In genomic region chr8:119817446-119817845, GRCm38 (mm10) we compare ENCODE assay signal across 13 mouse cellular contexts. TPM values are rescaled to one million over a fixed set of nuclear protein-coding genes. Genes with fewer than 3 reads are reported as not detected.
DNase-seq lines count a peak whose midpoint lies in the region; ATAC-seq lines count a peak whose summit lies in the region.
"Had no signal": no experiment of that assay in that cellular context is flagged by ENCODE, and none has a peak within 500 bp of the region (broad histone marks: within the 10 kb centered on the region; RNA-seq: fewer than 3 reads in every experiment).

No protein-coding gene starts in this region.

- 26% methylated on average over 12 of the region's 12 CpGs for WGBS in neural tube, embryonic 13.5 days
- 40% methylated on average over 12 of the region's 12 CpGs for WGBS in neural tube, embryonic 15.5 days
- 38% methylated on average over 12 of the region's 12 CpGs for WGBS in intestine, embryonic 16.5 days

- DNase-seq in heart, adult 11 months = peak; percentile 88
- DNase-seq in heart, postnatal 14 days = no peak
- DNase-seq in right cerebral cortex, adult 2 months (ENCODE audit: low spot score in 2 of 2) = no peak
- DNase-seq in retina, postnatal 1 day = no peak
- DNase-seq: adrenal gland, adult 2 months; cerebellum, postnatal 25 days; heart, adult 18-20 months; kidney, postnatal 25 days; layer of hippocampus, postnatal 36 days; lung, embryonic 14.5 days had no signal

- no peak overlapping the region for H3K4me3 ChIP-seq in neural tube, embryonic 13.5 days
- no peak overlapping the region for H3K4me3 ChIP-seq in neural tube, embryonic 15.5 days (replicated peaks)
- no peak overlapping the region for H3K4me3 ChIP-seq in intestine, embryonic 16.5 days (ENCODE audit: low read length)

- H3K27ac ChIP-seq in neural tube, embryonic 13.5 days (replicated peaks) = no peak overlapping the region
- H3K27ac ChIP-seq in neural tube, embryonic 15.5 days (replicated peaks) = no peak overlapping the region
- H3K27ac ChIP-seq in intestine, embryonic 16.5 days (ENCODE audit: low read length) = peak overlapping the region; percentile 47

- intact Hi-C loops in heart, postnatal 14 days (cut with DNase I) = no loop called here

- H3K9me3 ChIP-seq in neural tube, embryonic 13.5 days = no peaks in the 10 kb centered on the region
- no peaks in the 10 kb centered on the region for H3K9me3 ChIP-seq in neural tube, embryonic 15.5 days (replicated peaks)
- no peaks in the 10 kb centered on the region for H3K9me3 ChIP-seq in intestine, embryonic 16.5 days (ENCODE audit: control insufficient read depth, low read length)

- peaks cover 39% of the 10 kb centered on the region for H3K4me1 ChIP-seq in neural tube, embryonic 13.5 days (replicated peaks)
- peaks cover 24% of the 10 kb centered on the region for H3K4me1 ChIP-seq in neural tube, embryonic 15.5 days
- peaks cover 41% of the 10 kb centered on the region for H3K4me1 ChIP-seq in intestine, embryonic 16.5 days (ENCODE audit: control insufficient read depth, insufficient read depth, low read length)

- no peak for ATAC-seq in neural tube, embryonic 13.5 days (ENCODE audit: low read depth)
- ATAC-seq in neural tube, embryonic 15.5 days (ENCODE audit: low FRiP score) = no peak
- no peak for ATAC-seq in intestine, embryonic 16.5 days

- peak overlapping the region; percentile 47 for H3K9ac ChIP-seq in neural tube, embryonic 13.5 days
- H3K9ac ChIP-seq in neural tube, embryonic 15.5 days (replicated peaks) = no peak overlapping the region
- 0 out of 2 replicates have a peak overlapping the region, but pooled peaks have one; percentile 18 for H3K9ac ChIP-seq in intestine, embryonic 16.5 days (ENCODE audit: low read depth, low read length)
- H3K9ac ChIP-seq: lung, embryonic 14.5 days had no signal

- no peak overlapping the region for H3K4me2 ChIP-seq in neural tube, embryonic 13.5 days
- H3K4me2 ChIP-seq in neural tube, embryonic 15.5 days = no peak overlapping the region
- no peak overlapping the region for H3K4me2 ChIP-seq in intestine, embryonic 16.5 days (ENCODE audit: low read depth, low read length)
- H3K4me2 ChIP-seq: lung, embryonic 14.5 days had no signal

- no peaks in the 10 kb centered on the region for H3K27me3 ChIP-seq in neural tube, embryonic 13.5 days
- H3K27me3 ChIP-seq in neural tube, embryonic 15.5 days (replicated peaks) = no peaks in the 10 kb centered on the region
- no peaks in the 10 kb centered on the region for H3K27me3 ChIP-seq in intestine, embryonic 16.5 days (replicated peaks; ENCODE audit: control insufficient read depth, insufficient read depth, low read length)

- peaks cover 34% of the 10 kb centered on the region for H3K36me3 ChIP-seq in neural tube, embryonic 13.5 days
- peaks cover 39% of the 10 kb centered on the region for H3K36me3 ChIP-seq in neural tube, embryonic 15.5 days
- peaks cover 10% of the 10 kb centered on the region for H3K36me3 ChIP-seq in intestine, embryonic 16.5 days (ENCODE audit: control insufficient read depth, insufficient read depth, low read length)

RNA-seq across cellular contexts. Expression of gene Cotl1, which starts 22.9 kb away (rescaled TPM):
- 10 to 100 TPM; 26.1 to 29.3 TPM for total RNA-seq in heart, postnatal 14 days (2021)
- 121 and 123 TPM in 2 replicates for polyA plus RNA-seq in neural tube, embryonic 13.5 days (2015; fragmentation: Nextera tagmentation; extraction: Ambion mirVana)
- polyA plus RNA-seq in neural tube, embryonic 15.5 days (2015; fragmentation: Nextera tagmentation; extraction: Ambion mirVana) = 104 and 158 TPM in 2 replicates
- polyA plus RNA-seq in intestine, embryonic 16.5 days (2015; fragmentation: Nextera tagmentation; extraction: Ambion mirVana) = 248 and 262 TPM in 2 replicates

RNA-seq across cellular contexts. Expression of gene Tldc1, which starts 39.2 kb away (rescaled TPM):
- 10 to 100 TPM; 11.6 to 14.6 TPM for total RNA-seq in heart, postnatal 14 days (2021)
- polyA plus RNA-seq in neural tube, embryonic 13.5 days (2015; fragmentation: Nextera tagmentation; extraction: Ambion mirVana) = 9.8 and 14.6 TPM in 2 replicates
- polyA plus RNA-seq in neural tube, embryonic 15.5 days (2015; fragmentation: Nextera tagmentation; extraction: Ambion mirVana) = 10.0 and 12.0 TPM in 2 replicates
- 17.8 and 18.1 TPM in 2 replicates for polyA plus RNA-seq in intestine, embryonic 16.5 days (2015; fragmentation: Nextera tagmentation; extraction: Ambion mirVana)

RNA-seq across cellular contexts. Expression of gene Klhl36, which starts 44.6 kb away (rescaled TPM):
- 1 to 10 TPM; 3.7 TPM for total RNA-seq in heart, postnatal 14 days (2021)
- 12.3 and 12.4 TPM in 2 replicates for polyA plus RNA-seq in neural tube, embryonic 13.5 days (2015; fragmentation: Nextera tagmentation; extraction: Ambion mirVana)
- polyA plus RNA-seq in neural tube, embryonic 15.5 days (2015; fragmentation: Nextera tagmentation; extraction: Ambion mirVana) = 16.5 and 17.4 TPM in 2 replicates
- 11.5 and 12.2 TPM in 2 replicates for polyA plus RNA-seq in intestine, embryonic 16.5 days (2015; fragmentation: Nextera tagmentation; extraction: Ambion mirVana)
